Mouse (Mus musculus) liver, adult 2 months (tissue): ENCODE measurements at regions not wholly inside any gene's neighbourhood (a gene's known extent, or its start where the extent isn't known, plus 50 kb on each side); places are given as distances from the start of the nearest gene placed in this dataset.

Experiments
- DNase-seq: peaks from one replicate; pipeline ENCODE4 v3.0.0-alpha.2; 2011; ENCODE audit warnings: low read depth, low spot score; ENCODE audit errors: extremely low read depth
- H3K27ac ChIP-seq: fragments of 200-500 bp; replicated peaks from 2 replicates; pipeline ENCODE4 v1.5.1; 2012; ENCODE audit warnings: low read depth, mild to moderate bottlenecking, control low read depth, inconsistent platforms, low read length; ENCODE audit not compliant: insufficient read depth
- H3K27me3 ChIP-seq: fragments of 200-500 bp; 2 replicates; pipeline ENCODE4 v1.6.1; 2012; ENCODE audit warnings: mild to moderate bottlenecking, moderate library complexity, low read length, inconsistent platforms; ENCODE audit not compliant: control insufficient read depth, insufficient read depth
- H3K36me3 ChIP-seq: fragments of 200-500 bp; 2 replicates; pipeline ENCODE4 v1.6.1; 2012; ENCODE audit warnings: low read length, inconsistent platforms; ENCODE audit not compliant: control insufficient read depth, insufficient read depth
- H3K4me1 ChIP-seq: fragments of 200-500 bp; 2 replicates; pipeline ENCODE4 v1.6.1; 2011; ENCODE audit warnings: low read length; ENCODE audit not compliant: control insufficient read depth, insufficient read depth
- H3K4me3 ChIP-seq: fragments of 200-500 bp; 2 replicates; pipeline ENCODE4 v1.5.1; 2011; ENCODE audit warnings: low read depth, mild to moderate bottlenecking, control low read depth, low read length, moderate library complexity; ENCODE audit not compliant: insufficient read depth
- H3K79me2 ChIP-seq: fragments of 200-500 bp; 2 replicates; pipeline ENCODE4 v1.6.1; 2012; ENCODE audit warnings: inconsistent platforms, mild to moderate bottlenecking, low read length, moderate library complexity; ENCODE audit not compliant: control insufficient read depth, insufficient read depth
- H3K9ac ChIP-seq: fragments of 200-500 bp; 2 replicates; pipeline ENCODE4 v1.6.1; 2012; ENCODE audit warnings: low read depth, mild to moderate bottlenecking, control low read depth, inconsistent platforms, low read length
- CTCF ChIP-seq: fragments of 200-500 bp; IDR thresholded peaks from 2 replicates; pipeline ENCODE4 v1.5.1; 2011; ENCODE audit warnings: low read depth, low read length, control low read depth
- POLR2A ChIP-seq: fragments of 200-500 bp; IDR thresholded peaks from 2 replicates; pipeline ENCODE4 v1.6.1; 2011; ENCODE audit warnings: low read length, control low read depth; ENCODE audit not compliant: insufficient read depth; ENCODE audit errors: extremely low read depth
- WGBS: fragments of 180-500 bp; shearing (Covaris S2); methylation state at CpG from one replicate; pipeline ENCODE4 v1.1.7; 2018; 5-methylcytosine and 5-hydroxymethylcytosine counted together

- TF ChIP-seq POLR2A (no peak), CTCF (no peak)
- no peaks in the 10 kb centered on the region for H3K4me1 ChIP-seq
- no peak overlapping the region for H3K27ac ChIP-seq
- H3K4me3 ChIP-seq: no peak overlapping the region
- H3K9ac ChIP-seq: no peak overlapping the region
- no peaks in the 10 kb centered on the region for H3K36me3 ChIP-seq
- 80% methylated on average over 1 of the region's 1 CpGs for WGBS
- H3K79me2 ChIP-seq: no peaks in the 10 kb centered on the region
- no peak for DNase-seq
- no peaks in the 10 kb centered on the region for H3K27me3 ChIP-seq
Measured at GRCm38 (mm10) chr3:4287141-4287540, 1463.5 kb upstream of the Gm8797 start.

GRCm38 (mm10) chr3:4336441-4336840 is 1414.2 kb upstream of the Gm8797 start:
- TF ChIP-seq POLR2A (no peak), CTCF (no peak)
- DNase-seq: no peak
- H3K27me3 ChIP-seq: no peaks in the 10 kb centered on the region
- no peaks in the 10 kb centered on the region for H3K4me1 ChIP-seq
- 75% methylated on average over 4 of the region's 4 CpGs for WGBS
- no peak overlapping the region for H3K9ac ChIP-seq
- no peak overlapping the region for H3K27ac ChIP-seq
- no peak overlapping the region for H3K4me3 ChIP-seq
- H3K79me2 ChIP-seq: no peaks in the 10 kb centered on the region
- no peaks in the 10 kb centered on the region for H3K36me3 ChIP-seq

- Histone ChIP-seq H3K9ac (no peak overlapping the region), H3K4me3 (no peak overlapping the region), H3K4me1 (no peaks in the 10 kb centered on the region), H3K27ac (no peak overlapping the region), H3K79me2 (no peaks in the 10 kb centered on the region), H3K27me3 (no peaks in the 10 kb centered on the region), H3K36me3 (no peaks in the 10 kb centered on the region)
- 86% methylated on average over 1 of the region's 1 CpGs for WGBS
- DNase-seq: peak; percentile 6
- TF ChIP-seq POLR2A (no peak), CTCF (peak; percentile 24; the same call in 1 of the 2 replicates)
Measured at GRCm38 (mm10) chr3:4339153-4339552, 1411.5 kb upstream of the Gm8797 start.
